Mouse (Mus musculus): Measurements from ENCODE around the gene Triobp.
A peak's percentile ranks its signal among the peaks of the same experiment; 100 is the strongest.
"Not testable (repeated sequence)": the region's sequence is repeated elsewhere in the genome, so short reads cannot be mapped to it uniquely, and the experiment has no call there.

The Triobp gene

GRCm38 (mm10) chr15:79030551-79031435, 83.3 kb downstream of the Triobp start:
- peak; percentile 92 to 94 for DNase-seq (ENCODE audit: low spot score in 2 of 2)

- not testable (repeated sequence) for DNase-seq (ENCODE audit: low spot score in 2 of 2)
Measured at GRCm38 (mm10) chr15:79031908-79032307, 84.4 kb downstream of the Triobp start.

- peak; percentile 30 to 53 for DNase-seq (ENCODE audit: low spot score in 2 of 2)
Measured at GRCm38 (mm10) chr15:79037913-79038328, 90.4 kb downstream of the Triobp start.

GRCm38 (mm10) chr15:79038331-79038730, 90.8 kb downstream of the Triobp start:
- DNase-seq (ENCODE audit: low spot score in 2 of 2) = no peak

DNA sequence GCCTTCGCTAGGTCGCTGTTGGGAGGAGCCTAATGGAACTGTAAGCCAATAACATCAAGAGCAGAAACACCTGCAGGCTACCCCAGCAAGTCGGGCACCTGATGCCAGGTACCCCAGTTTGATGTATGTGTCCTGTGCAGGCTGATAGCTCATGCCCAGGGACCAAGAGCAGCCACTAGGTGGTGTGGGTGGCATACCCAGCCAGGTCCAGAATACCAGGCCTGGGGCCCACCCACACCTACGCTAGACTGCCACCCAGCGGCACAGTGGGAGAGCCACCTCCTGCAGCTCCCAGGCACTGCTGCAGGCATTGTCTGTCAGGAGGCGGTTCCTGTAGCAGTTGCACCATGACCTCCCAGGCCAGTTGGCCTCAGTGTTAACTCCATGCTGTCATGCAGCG, 91.3 kb downstream of the Triobp start:
- DNase-seq (ENCODE audit: low spot score in 2 of 2) = peak; percentile 41 to 50

DNA sequence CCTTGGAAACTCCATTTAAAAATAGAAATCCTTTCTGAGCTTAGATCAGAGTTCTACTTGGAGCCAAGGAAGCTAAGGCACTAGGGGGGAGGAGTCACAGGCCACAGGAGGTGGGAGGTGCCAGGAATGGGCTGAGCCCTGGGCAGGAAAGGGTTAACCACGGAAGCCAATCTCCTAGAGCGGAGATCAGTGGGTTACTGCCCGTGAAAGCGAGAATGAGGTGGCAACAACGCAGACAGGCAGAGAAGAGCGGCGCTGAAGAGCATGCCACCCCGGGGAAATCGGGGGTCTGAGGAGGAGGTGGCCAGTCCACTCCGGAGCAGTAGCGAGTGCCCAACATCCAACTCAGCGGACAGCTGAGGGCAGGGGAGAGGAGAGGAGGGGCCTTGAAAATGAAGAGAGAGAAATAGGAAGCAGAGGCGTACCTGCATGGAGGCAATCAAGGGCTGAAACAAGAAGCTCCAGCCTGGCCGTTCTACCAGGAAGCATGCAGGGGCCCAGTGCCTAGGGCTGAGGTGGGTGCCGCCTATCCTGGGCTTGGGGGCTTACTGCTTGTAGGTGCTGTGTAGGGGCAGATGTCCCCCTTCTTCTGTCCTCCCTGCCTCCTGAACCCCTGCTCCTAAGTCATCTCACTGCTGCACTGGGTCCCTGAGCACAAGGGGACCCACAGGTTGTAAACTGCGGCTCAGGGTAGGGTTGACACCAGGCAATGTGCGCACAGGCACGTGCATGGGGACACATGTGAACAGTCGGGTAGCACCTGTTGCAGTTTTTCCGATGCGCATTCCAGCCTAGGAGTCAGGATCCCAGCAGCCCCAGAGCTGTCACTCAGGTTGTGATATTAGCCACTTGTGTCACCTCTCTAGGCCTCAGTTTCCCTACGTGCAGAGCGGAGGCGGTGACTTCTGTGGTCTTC, 93.2 kb downstream of the Triobp start:
- no peak for DNase-seq (ENCODE audit: low spot score in 2 of 2)

DNA sequence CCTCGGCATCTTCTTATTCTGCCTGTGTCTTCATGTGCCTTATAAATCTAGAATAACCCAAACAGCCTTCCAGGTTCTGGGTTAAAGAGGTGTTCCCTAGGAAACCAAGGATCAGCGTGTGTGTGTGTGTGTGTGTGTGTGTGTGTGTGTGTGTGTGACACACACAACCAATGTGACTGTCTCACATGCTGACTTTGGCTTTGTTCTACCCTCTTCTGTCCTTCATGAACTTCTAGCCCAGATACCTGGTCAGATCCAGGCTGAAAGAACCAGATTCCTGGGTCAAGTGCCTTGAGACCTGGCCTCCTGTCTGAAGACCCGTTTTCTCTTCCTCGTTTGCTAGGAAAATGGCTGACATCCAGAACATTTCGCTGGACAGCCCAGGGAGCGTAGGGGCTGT, 94.1 kb downstream of the Triobp start, which contains the start of gene Galr3:
Gene Galr3 (plus strand): TSS at position 301 of the 400 bp plus-strand sequence.
- no peak for DNase-seq (ENCODE audit: low spot score in 2 of 2)

- DNase-seq (ENCODE audit: low spot score in 2 of 2) = no peak
Measured at GRCm38 (mm10) chr15:79042721-79043491, 95.4 kb downstream of the Triobp start.

DNA sequence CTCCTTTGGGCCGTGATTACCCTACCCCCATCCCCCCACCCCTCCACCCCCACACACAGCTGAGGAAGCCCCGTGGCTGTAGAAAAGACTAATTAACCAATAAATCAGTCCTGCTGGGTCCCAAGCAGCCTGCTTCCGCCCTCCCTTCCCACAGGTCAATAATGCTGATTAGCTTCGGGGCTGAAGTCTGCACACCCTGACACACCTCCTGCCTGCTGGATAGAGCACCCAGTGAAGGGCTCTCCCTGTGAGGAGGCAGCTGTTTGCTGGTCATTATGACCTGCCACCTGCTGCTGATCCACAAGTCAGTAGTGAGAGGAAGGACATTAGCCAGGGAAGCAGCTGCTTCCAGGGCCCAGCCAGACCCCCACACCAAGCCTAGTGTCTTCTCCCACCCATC, 97.3 kb downstream of the Triobp start:
- DNase-seq (ENCODE audit: low spot score in 2 of 2) = no peak

GRCm38 (mm10) chr15:79048186-79048585, 100.7 kb downstream of the Triobp start:
- no peak for DNase-seq (ENCODE audit: low spot score in 2 of 2)

DNA sequence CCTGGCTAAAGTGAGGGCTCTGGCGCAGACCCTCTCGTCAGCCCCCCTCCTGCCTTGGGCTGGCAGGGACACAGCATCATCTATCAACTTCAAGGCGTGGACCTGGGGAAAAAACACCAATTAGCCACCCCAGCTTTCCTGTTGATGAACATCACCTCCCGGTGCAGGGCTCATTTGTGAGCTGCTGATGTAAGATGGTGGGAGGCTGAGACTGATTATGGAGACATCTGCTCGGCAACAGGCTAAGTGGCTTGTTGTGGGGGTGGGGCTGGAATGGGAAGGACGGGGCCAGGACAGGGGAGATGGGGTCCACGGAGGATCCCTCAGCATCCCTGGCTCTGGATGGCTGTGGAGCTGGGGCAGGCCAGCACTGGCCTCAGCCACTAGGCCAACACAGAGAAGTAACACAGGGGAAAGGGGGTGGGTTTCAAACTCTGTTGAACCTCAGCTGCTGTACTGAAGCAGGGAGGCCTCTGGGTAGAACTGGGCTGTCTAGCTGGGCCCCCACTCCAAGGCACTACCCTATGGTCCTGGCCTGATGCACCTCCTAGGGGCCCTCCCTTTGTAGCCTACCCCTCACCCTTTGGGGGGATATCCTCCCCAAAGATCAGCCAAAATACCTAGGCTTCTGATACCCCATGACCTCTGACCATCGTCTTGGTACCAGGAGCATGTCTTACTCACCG, 102.8 kb downstream of the Triobp start:
- DNase-seq (ENCODE audit: low spot score in 2 of 2) = no peak

DNA sequence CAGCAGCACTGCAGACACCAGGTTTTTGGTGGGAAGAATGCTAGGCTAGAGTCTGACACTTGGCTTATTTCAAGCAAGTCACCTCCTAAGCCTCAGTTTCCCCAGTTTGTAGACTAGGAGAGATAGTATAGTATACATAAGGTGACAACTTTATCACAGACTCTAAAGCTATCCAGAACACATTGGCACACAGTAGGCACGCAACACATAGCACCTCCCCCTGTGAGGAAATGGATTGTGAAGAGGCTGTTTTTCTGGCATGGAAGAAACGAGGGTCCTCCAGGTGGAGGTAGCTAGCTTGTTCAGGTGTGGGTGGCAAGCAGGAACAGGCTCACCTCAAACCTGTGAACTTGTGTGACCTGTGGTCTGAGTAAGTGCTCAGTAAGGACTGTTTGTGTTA, 103.4 kb downstream of the Triobp start:
- no peak for DNase-seq (ENCODE audit: low spot score in 2 of 2)

DNA sequence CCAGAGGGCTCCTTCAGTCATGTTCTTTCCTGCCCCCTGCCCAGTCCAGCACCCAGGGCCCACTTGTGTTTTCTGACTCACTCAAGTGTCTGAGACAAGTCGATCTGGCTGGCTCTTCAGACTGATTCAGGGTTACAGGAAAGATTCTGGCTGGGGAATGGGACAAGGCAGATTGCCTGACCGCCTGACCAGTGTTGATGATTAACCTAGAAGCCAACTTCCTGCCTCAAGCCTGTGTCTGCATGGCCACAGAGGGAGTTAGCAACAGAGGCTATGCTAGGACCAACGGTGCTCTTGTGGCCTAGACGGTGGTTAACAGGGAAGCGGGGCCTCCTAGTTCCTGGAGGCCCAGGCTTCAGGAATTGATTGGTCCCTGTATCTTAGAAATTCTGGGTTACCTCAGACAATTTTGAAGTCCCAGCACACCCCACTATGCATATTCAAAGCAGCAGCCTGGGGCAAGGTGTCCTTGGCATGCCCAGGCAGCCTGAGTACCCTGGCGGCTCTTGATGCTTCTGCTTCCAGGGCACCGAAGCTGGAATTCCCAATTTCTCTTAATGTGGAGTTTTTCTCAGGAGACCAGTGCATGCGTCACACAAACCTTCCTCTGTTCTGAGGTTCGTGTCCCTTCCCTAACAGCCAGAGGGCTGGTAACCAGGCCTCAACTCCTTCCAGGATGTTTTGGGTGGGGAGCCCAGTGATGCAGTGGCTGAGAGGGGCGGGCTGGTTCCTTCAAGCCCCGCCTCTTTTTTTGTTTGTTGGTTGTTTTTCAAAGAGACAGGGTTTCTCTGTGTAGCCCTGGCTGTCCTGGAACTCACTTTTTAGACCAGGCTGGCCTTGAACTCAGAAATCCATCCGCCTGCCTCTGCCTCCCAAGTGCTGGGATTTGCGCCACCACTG, 104.2 kb downstream of the Triobp start:
- DNase-seq (ENCODE audit: low spot score in 2 of 2) = no peak

- DNase-seq (ENCODE audit: low spot score in 2 of 2) = no peak
Measured at GRCm38 (mm10) chr15:79052366-79052765, 104.8 kb downstream of the Triobp start.
